Comparison of ENCODE assay signal across 9 mouse cellular contexts in genomic region chr10:75170207-75170850, GRCm38 (mm10). TPM values are rescaled to one million over a fixed set of nuclear protein-coding genes. Genes with fewer than 3 reads are reported as not detected.
A peak's percentile ranks its signal among the peaks of the same experiment; 100 is the strongest.
DNase-seq lines count a peak whose midpoint lies in the region; ATAC-seq and TF ChIP-seq lines count a peak whose summit lies in the region.
"Had no signal": no experiment of that assay in that cellular context is flagged by ENCODE, and none has a peak within 500 bp of the region (broad histone marks: within the 10 kb centered on the region; RNA-seq: fewer than 3 reads in every experiment).

No protein-coding gene starts in this region.

- H3K27me3 ChIP-seq in kidney, embryonic 16.5 days (ENCODE audit: insufficient read depth, low read length): no peaks in the 10 kb centered on the region
- H3K27me3 ChIP-seq in hindbrain, embryonic 11.5 days (ENCODE audit: control insufficient read depth, insufficient read depth, low read length): no peaks in the 10 kb centered on the region
- no peaks in the 10 kb centered on the region for H3K27me3 ChIP-seq in forebrain, embryonic 11.5 days (ENCODE audit: control insufficient read depth, insufficient read depth, low read length)
- H3K27me3 ChIP-seq in thymus, adult 2 months (ENCODE audit: control insufficient read depth, insufficient read depth, low read length): no peaks in the 10 kb centered on the region

- no peak overlapping the region for H3K4me2 ChIP-seq in kidney, embryonic 16.5 days (replicated peaks; ENCODE audit: low read depth, low read length)
- H3K4me2 ChIP-seq in hindbrain, embryonic 11.5 days (replicated peaks; ENCODE audit: low read depth, low read length): no peak overlapping the region
- no peak overlapping the region for H3K4me2 ChIP-seq in forebrain, embryonic 11.5 days (ENCODE audit: low read depth, low read length, severe bottlenecking)

- no peak overlapping the region for H3K4me3 ChIP-seq in kidney, embryonic 16.5 days (ENCODE audit: low read length)
- H3K4me3 ChIP-seq in hindbrain, embryonic 11.5 days (ENCODE audit: low read depth, low read length): no peak overlapping the region
- H3K4me3 ChIP-seq in forebrain, embryonic 11.5 days (ENCODE audit: low read depth, low read length): no peak overlapping the region
- H3K4me3 ChIP-seq in thymus, adult 2 months (ENCODE audit: control insufficient read depth, insufficient read depth, low read length): no peak overlapping the region

- peak; percentile 76 to 90 for DNase-seq in adrenal gland, adult (ENCODE audit: inconsistent age in 2 of 2, low spot score in 1 of 2)
- DNase-seq in adrenal gland, postnatal 4 days (ENCODE audit: low spot score in 2 of 2): no peak
- peak; percentile 60 to 62 for DNase-seq in lung, postnatal 4 days
- DNase-seq in hindbrain, embryonic 11.5 days (ENCODE audit: low spot score): no peak
- no peak for DNase-seq in forebrain, embryonic 11.5 days (ENCODE audit: low spot score)
- no peak for DNase-seq in thymus, adult 2 months

- no peaks in the 10 kb centered on the region for H3K9me3 ChIP-seq in kidney, embryonic 16.5 days (ENCODE audit: low read length)
- no peaks in the 10 kb centered on the region for H3K9me3 ChIP-seq in hindbrain, embryonic 11.5 days (ENCODE audit: control insufficient read depth, low read length)
- no peaks in the 10 kb centered on the region for H3K9me3 ChIP-seq in forebrain, embryonic 11.5 days (ENCODE audit: control insufficient read depth, low read length)

- WGBS in kidney, embryonic 16.5 days: 45% methylated on average over 12 of the region's 12 CpGs
- WGBS in hindbrain, embryonic 11.5 days: 83% methylated on average over 12 of the region's 12 CpGs
- WGBS in forebrain, embryonic 11.5 days: 91% methylated on average over 12 of the region's 12 CpGs
- 82% methylated on average over 12 of the region's 12 CpGs for WGBS in thymus, adult 2 months

- peaks cover 24% of the 10 kb centered on the region for H3K4me1 ChIP-seq in kidney, embryonic 16.5 days (ENCODE audit: insufficient read depth, low read length)
- no peaks in the 10 kb centered on the region for H3K4me1 ChIP-seq in hindbrain, embryonic 11.5 days (replicated peaks; ENCODE audit: control insufficient read depth, insufficient read depth, low read length)
- no peaks in the 10 kb centered on the region for H3K4me1 ChIP-seq in forebrain, embryonic 11.5 days (replicated peaks; ENCODE audit: control insufficient read depth, insufficient read depth, low read length)
- peaks cover 1% of the 10 kb centered on the region for H3K4me1 ChIP-seq in thymus, adult 2 months (replicated peaks; ENCODE audit: control insufficient read depth, insufficient read depth, low read length)

- no peak for TF ChIP-seq POLR2A in thymus, adult 2 months (IDR thresholded peaks at IDR 0.05; ENCODE audit: control insufficient read depth, extremely low read depth, insufficient read depth, low read length, poor library complexity)

- peak; percentile 47 for ATAC-seq in granulocyte monocyte progenitor cell, adult 5-6 weeks (replicated peaks; ENCODE audit: poor library complexity, severe bottlenecking)
- ATAC-seq in kidney, embryonic 16.5 days (ENCODE audit: low FRiP score, low TSS enrichment): peak; percentile 63
- no peak for ATAC-seq in hindbrain, embryonic 11.5 days (ENCODE audit: low FRiP score)
- ATAC-seq in forebrain, embryonic 11.5 days (replicated peaks; ENCODE audit: low FRiP score): no peak; the same call in 1 of the 2 replicates

- no peak for TF ChIP-seq CTCF in thymus, adult 2 months (IDR thresholded peaks at IDR 0.05; ENCODE audit: borderline replicate concordance, control insufficient read depth, extremely low read depth, insufficient read depth, low read length, poor library complexity)

- H3K9ac ChIP-seq in kidney, embryonic 16.5 days (replicated peaks; ENCODE audit: low read length): no peak overlapping the region
- no peak overlapping the region for H3K9ac ChIP-seq in hindbrain, embryonic 11.5 days (ENCODE audit: low read depth, low read length)
- no peak overlapping the region for H3K9ac ChIP-seq in forebrain, embryonic 11.5 days (ENCODE audit: low read length)

- no peak overlapping the region for H3K27ac ChIP-seq in kidney, embryonic 16.5 days (ENCODE audit: low read length)
- no peak overlapping the region for H3K27ac ChIP-seq in hindbrain, embryonic 11.5 days (ENCODE audit: low read depth, low read length)
- no peak overlapping the region for H3K27ac ChIP-seq in forebrain, embryonic 11.5 days (ENCODE audit: low read depth, low read length)
- H3K27ac ChIP-seq in thymus, adult 2 months (ENCODE audit: control insufficient read depth, insufficient read depth, low read length): no peak overlapping the region
- H3K27ac ChIP-seq: macrophage had no signal

- H3K36me3 ChIP-seq in kidney, embryonic 16.5 days (ENCODE audit: insufficient read depth, low read length): peaks cover 22% of the 10 kb centered on the region
- no peaks in the 10 kb centered on the region for H3K36me3 ChIP-seq in hindbrain, embryonic 11.5 days (ENCODE audit: control insufficient read depth, insufficient read depth, low read length)
- no peaks in the 10 kb centered on the region; the same call in 1 of the 2 replicates for H3K36me3 ChIP-seq in forebrain, embryonic 11.5 days (ENCODE audit: control insufficient read depth, insufficient read depth, low read length)
- no peaks in the 10 kb centered on the region for H3K36me3 ChIP-seq in thymus, adult 2 months (ENCODE audit: control insufficient read depth, insufficient read depth, low read length)

RNA-seq across cellular contexts. Expression of gene Specc1l, which starts 41.5 kb away (rescaled TPM):
- total RNA-seq in adrenal gland, postnatal 4 days (2021): 10 to 100 TPM; 65.2 to 65.7 TPM
- 23.6 and 25.4 TPM in 2 replicates for total RNA-seq in granulocyte monocyte progenitor cell, adult 5-6 weeks (2014; fragmentation: Nextera tagmentation)
- 26.3 and 29.8 TPM in 2 replicates for total RNA-seq in granulocyte monocyte progenitor cell, adult 5-6 weeks (2017)
- 33.2 and 33.4 TPM in 2 replicates for polyA plus RNA-seq in kidney, embryonic 16.5 days (2015; fragmentation: Nextera tagmentation; extraction: Ambion mirVana)
- 21.5 and 27.3 TPM in 2 replicates for polyA plus RNA-seq in hindbrain, embryonic 11.5 days (2014; fragmentation: Nextera tagmentation; extraction: Ambion mirVana)
- 29.0 and 29.4 TPM in 2 replicates for polyA plus RNA-seq in forebrain, embryonic 11.5 days (2014; fragmentation: Nextera tagmentation; extraction: Ambion mirVana)
- 25.9 and 31.6 TPM in 2 replicates for polyA plus RNA-seq in thymus, adult 2 months (2012; rRNA removed)

Comparison
In these comparisons a context has a peak if more than half of its experiments do, and no peak if none do; other contexts are left out.
1. DNase-seq: peak in adrenal gland, adult (2 of 2) and lung, postnatal 4 days (2 of 2); none in adrenal gland, postnatal 4 days (0 of 2), hindbrain, embryonic 11.5 days (single experiment), forebrain, embryonic 11.5 days (single experiment) and thymus, adult 2 months (single experiment).
2. ATAC-seq: peak in granulocyte monocyte progenitor cell, adult 5-6 weeks (single experiment) and kidney, embryonic 16.5 days (single experiment); none in hindbrain, embryonic 11.5 days (single experiment) and forebrain, embryonic 11.5 days (single experiment).